Mouse (Mus musculus) kidney, embryonic 16.5 days (tissue): ENCODE measurements around the gene Arhgef17. TPM values are rescaled to one million over a fixed set of nuclear protein-coding genes. Genes with fewer than 3 reads are reported as not detected.
"Not testable (repeated sequence)": the region's sequence is repeated elsewhere in the genome, so short reads cannot be mapped to it uniquely, and the experiment has no call there.

Source experiments
- ATAC-seq: fragments of 200-750 bp; cut with Nextera tagmentation; 2 replicates; pipeline ENCODE4 v1.8.0; 2017; ENCODE audit warnings: moderate TSS enrichment; ENCODE audit not compliant: low FRiP score, low TSS enrichment
- H3K27ac ChIP-seq: fragments of 300-500 bp; sonication (generic); 2 replicates; pipeline ENCODE4 v1.5.1; 2014; ENCODE audit warnings: low read length
- H3K27me3 ChIP-seq: fragments of 300-500 bp; sonication (generic); 2 replicates; pipeline ENCODE4 v1.6.1; 2014; ENCODE audit warnings: low read length, control low read depth, mixed read lengths; ENCODE audit not compliant: insufficient read depth
- H3K36me3 ChIP-seq: fragments of 300-500 bp; sonication (generic); 2 replicates; pipeline ENCODE4 v1.6.1; 2014; ENCODE audit warnings: low read length, control low read depth, mixed read lengths; ENCODE audit not compliant: insufficient read depth
- H3K4me1 ChIP-seq: fragments of 300-500 bp; sonication (generic); 2 replicates; pipeline ENCODE4 v1.6.1; 2014; ENCODE audit warnings: low read length, control low read depth, mixed read lengths; ENCODE audit not compliant: insufficient read depth
- H3K4me2 ChIP-seq: fragments of 300-500 bp; sonication (generic); replicated peaks from 2 replicates; pipeline ENCODE4 v1.6.1; 2014; ENCODE audit warnings: low read depth, low read length
- H3K4me3 ChIP-seq: fragments of 300-500 bp; sonication (generic); 2 replicates; pipeline ENCODE4 v1.5.1; 2014; ENCODE audit warnings: mild to moderate bottlenecking, low read length
- H3K9ac ChIP-seq: fragments of 300-500 bp; sonication (generic); replicated peaks from 2 replicates; pipeline ENCODE4 v1.6.1; 2014; ENCODE audit warnings: low read length
- H3K9me3 ChIP-seq: fragments of 300-500 bp; sonication (generic); 2 replicates; pipeline ENCODE4 v1.6.1; 2016; ENCODE audit warnings: low read length, control low read depth
- WGBS: fragments of 180-500 bp; shearing (Covaris S2); extraction: QIAGEN DNeasy Blood & Tissue Kit; methylation state at CpG from one replicate; pipeline ENCODE4 v1.1.7; 2014; 5-methylcytosine and 5-hydroxymethylcytosine counted together
- polyA plus RNA-seq: library from polyadenylated mRNA; unstranded; fragments of >200 nt; fragmentation: Nextera tagmentation; extraction: Ambion mirVana; gene quantifications from 2 replicates; pipeline ENCODE4 v1.2.1, GENCODE M21; 2015

The Arhgef17 gene
- polyA plus RNA-seq, 1 experiment from 2014 or later, result 10.8 TPM

- H3K9ac ChIP-seq, H3K36me3 ChIP-seq, H3K27ac ChIP-seq, H3K27me3 ChIP-seq, H3K4me1 ChIP-seq, H3K4me2 ChIP-seq, ATAC-seq, H3K4me3 ChIP-seq, H3K9me3 ChIP-seq: not testable (repeated sequence)
- WGBS, result 50% methylated on average over 7 of the region's 7 CpGs
Observed at GRCm38 (mm10) chr7:100846033-100846432, 85.9 kb downstream of the Arhgef17 start.

- H3K4me1 ChIP-seq, result peaks cover 6% of the 10 kb centered on the region
- peak overlapping the region; percentile 59 for H3K27ac ChIP-seq
- no peaks in the 10 kb centered on the region for H3K36me3 ChIP-seq
- peak; percentile 57; the same call in 1 of the 2 replicates for ATAC-seq
- H3K9ac ChIP-seq, result no peak overlapping the region
- H3K4me3 ChIP-seq, result no peak overlapping the region
- 13% methylated on average over 1 of the region's 1 CpGs for WGBS
- H3K27me3 ChIP-seq, result no peaks in the 10 kb centered on the region
- H3K9me3 ChIP-seq, result no peaks in the 10 kb centered on the region
- no peak overlapping the region for H3K4me2 ChIP-seq
Observed at GRCm38 (mm10) chr7:100845412-100845811, 86.5 kb downstream of the Arhgef17 start.

- H3K4me2 ChIP-seq, result no peak overlapping the region
- H3K27me3 ChIP-seq, result no peaks in the 10 kb centered on the region
- peak overlapping the region; percentile 59 for H3K27ac ChIP-seq
- H3K9ac ChIP-seq, result no peak overlapping the region
- no peaks in the 10 kb centered on the region for H3K36me3 ChIP-seq
- no peak for ATAC-seq
- H3K4me1 ChIP-seq, result peaks cover 6% of the 10 kb centered on the region
- H3K9me3 ChIP-seq, result no peaks in the 10 kb centered on the region
- no peak overlapping the region for H3K4me3 ChIP-seq
Observed at GRCm38 (mm10) chr7:100845026-100845400, 86.9 kb downstream of the Arhgef17 start.

GRCm38 (mm10) chr7:100844385-100845025 is 87.4 kb downstream of the Arhgef17 start:
- no peak for ATAC-seq
- no peak overlapping the region for H3K27ac ChIP-seq
- no peak overlapping the region for H3K4me3 ChIP-seq

GRCm38 (mm10) chr7:100843866-100844265 is 88.0 kb downstream of the Arhgef17 start:
- no peak for ATAC-seq
- Histone ChIP-seq H3K36me3 (no peaks in the 10 kb centered on the region), H3K9me3 (no peaks in the 10 kb centered on the region), H3K4me1 (peaks cover 6% of the 10 kb centered on the region), H3K4me2 (no peak overlapping the region), H3K27ac (no peak overlapping the region), H3K4me3 (no peak overlapping the region), H3K9ac (no peak overlapping the region), H3K27me3 (no peaks in the 10 kb centered on the region)
- WGBS, result 91% methylated on average over 2 of the region's 2 CpGs

More at GRCm38 (mm10) chr7:100844385-100845025, 87.4 kb downstream of the Arhgef17 start:
- WGBS, result 81% methylated on average over 2 of the region's 2 CpGs
- Histone ChIP-seq H3K4me1 (peaks cover 6% of the 10 kb centered on the region), H3K4me2 (no peak overlapping the region), H3K9me3 (no peaks in the 10 kb centered on the region), H3K27me3 (no peaks in the 10 kb centered on the region), H3K36me3 (no peaks in the 10 kb centered on the region), H3K9ac (no peak overlapping the region)

- WGBS, result 79% methylated on average over 5 of the region's 5 CpGs
- no peak overlapping the region for H3K27ac ChIP-seq
- no peak overlapping the region for H3K4me2 ChIP-seq
- H3K9ac ChIP-seq, result no peak overlapping the region
- no peak overlapping the region for H3K4me3 ChIP-seq
- H3K36me3 ChIP-seq, result peaks cover 9% of the 10 kb centered on the region
- H3K9me3 ChIP-seq, result no peaks in the 10 kb centered on the region
- no peaks in the 10 kb centered on the region for H3K27me3 ChIP-seq
- ATAC-seq, result no peak
- peaks cover 6% of the 10 kb centered on the region for H3K4me1 ChIP-seq
Observed at GRCm38 (mm10) chr7:100842175-100842574, 89.7 kb downstream of the Arhgef17 start.

- Histone ChIP-seq H3K27ac (no peak overlapping the region), H3K4me1 (peaks cover 6% of the 10 kb centered on the region), H3K9me3 (no peaks in the 10 kb centered on the region), H3K36me3 (peaks cover 14% of the 10 kb centered on the region), H3K4me3 (no peak overlapping the region), H3K9ac (no peak overlapping the region), H3K27me3 (no peaks in the 10 kb centered on the region), H3K4me2 (no peak overlapping the region)
- ATAC-seq, result no peak
- WGBS, result 83% methylated on average over 6 of the region's 6 CpGs
Observed at GRCm38 (mm10) chr7:100841608-100842007, 90.3 kb downstream of the Arhgef17 start.

GRCm38 (mm10) chr7:100840906-100841305 is 91.0 kb downstream of the Arhgef17 start:
- Histone ChIP-seq H3K9ac (no peak overlapping the region), H3K4me2 (no peak overlapping the region), H3K27me3 (no peaks in the 10 kb centered on the region), H3K4me3 (no peak overlapping the region), H3K27ac (no peak overlapping the region), H3K4me1 (peaks cover 6% of the 10 kb centered on the region), H3K9me3 (no peaks in the 10 kb centered on the region), H3K36me3 (peaks cover 20% of the 10 kb centered on the region)
- WGBS, result 100% methylated on average over 1 of the region's 1 CpGs
- no peak for ATAC-seq

- Histone ChIP-seq H3K36me3 (peaks cover 23% of the 10 kb centered on the region), H3K4me3 (no peak overlapping the region), H3K4me2 (no peak overlapping the region), H3K9me3 (no peaks in the 10 kb centered on the region), H3K4me1 (no peaks in the 10 kb centered on the region), H3K27ac (no peak overlapping the region), H3K9ac (no peak overlapping the region), H3K27me3 (no peaks in the 10 kb centered on the region)
- ATAC-seq, result no peak
- WGBS, result 74% methylated on average over 6 of the region's 6 CpGs
Observed at GRCm38 (mm10) chr7:100839632-100840402, 92.1 kb downstream of the Arhgef17 start.

GRCm38 (mm10) chr7:100837701-100838100 is 94.2 kb downstream of the Arhgef17 start:
- Histone ChIP-seq H3K9ac (no peak overlapping the region), H3K36me3 (peaks cover 23% of the 10 kb centered on the region), H3K9me3 (no peaks in the 10 kb centered on the region), H3K27ac (no peak overlapping the region), H3K4me2 (no peak overlapping the region), H3K4me3 (no peak overlapping the region), H3K4me1 (no peaks in the 10 kb centered on the region), H3K27me3 (no peaks in the 10 kb centered on the region)
- 68% methylated on average over 1 of the region's 1 CpGs for WGBS
- ATAC-seq, result no peak
